Mouse (Mus musculus) brown adipose tissue, adult 24 weeks (tissue): ENCODE results near the gene Gm47791. TPM values are rescaled to one million over a fixed set of nuclear protein-coding genes. Genes with fewer than 3 reads are reported as not detected.

Experiments
- polyA plus RNA-seq: library from polyadenylated mRNA; stranded (reverse); fragments of >200 nt; gene quantifications from 2 replicates; pipeline ENCODE4 v1.2.4, GENCODE M21; 2012; ENCODE audit not compliant: missing spikeins, insufficient read depth, insufficient read length

The Gm47791 gene
- polyA plus RNA-seq, 1 experiment = not detected

Other genes with a start within 250 kb of the Gm47791 start
- 0.75 and 1.0 TPM in 2 replicates for gene Col4a4, start 184.4 kb downstream of the Gm47791 start, polyA plus RNA-seq
- 0.71 and 0.75 TPM in 2 replicates for gene Col4a3, start 184.3 kb downstream of the Gm47791 start, polyA plus RNA-seq
- 191 and 204 TPM in 2 replicates for gene Mff, start 46.4 kb downstream of the Gm47791 start, polyA plus RNA-seq
- not detected in 2 replicates for gene Tm4sf20, start 2.8 kb downstream of the Gm47791 start, polyA plus RNA-seq
- 24.7 and 26.5 TPM in 2 replicates for gene Agfg1, start 68.2 kb upstream of the Gm47791 start, polyA plus RNA-seq
- not detected in 2 replicates for gene A030005L19Rik, start 142.1 kb upstream of the Gm47791 start, polyA plus RNA-seq
- not detected in 2 replicates for gene A030014E15Rik, start 153.7 kb upstream of the Gm47791 start, polyA plus RNA-seq
- not detected in 2 replicates for gene Gm6217, start 160.2 kb upstream of the Gm47791 start, polyA plus RNA-seq
- not detected in 2 replicates for gene A030003K21Rik, start 172.1 kb upstream of the Gm47791 start, polyA plus RNA-seq
- not detected in 2 replicates for gene Gm7544, start 184.8 kb upstream of the Gm47791 start, polyA plus RNA-seq
- not detected in 2 replicates for gene Gm47955, start 189.0 kb upstream of the Gm47791 start, polyA plus RNA-seq
- not detected in 2 replicates for gene Gm47959, start 229.3 kb upstream of the Gm47791 start, polyA plus RNA-seq